Mouse (Mus musculus): ENCODE results near the gene Etv2. TPM values are rescaled to one million over a fixed set of nuclear protein-coding genes. Genes with fewer than 3 reads are reported as not detected.
A peak's percentile ranks its signal among the peaks of the same experiment; 100 is the strongest.

The Etv2 gene
- polyA plus RNA-seq, 1 experiment from 2014 or later = not detected

DNA sequence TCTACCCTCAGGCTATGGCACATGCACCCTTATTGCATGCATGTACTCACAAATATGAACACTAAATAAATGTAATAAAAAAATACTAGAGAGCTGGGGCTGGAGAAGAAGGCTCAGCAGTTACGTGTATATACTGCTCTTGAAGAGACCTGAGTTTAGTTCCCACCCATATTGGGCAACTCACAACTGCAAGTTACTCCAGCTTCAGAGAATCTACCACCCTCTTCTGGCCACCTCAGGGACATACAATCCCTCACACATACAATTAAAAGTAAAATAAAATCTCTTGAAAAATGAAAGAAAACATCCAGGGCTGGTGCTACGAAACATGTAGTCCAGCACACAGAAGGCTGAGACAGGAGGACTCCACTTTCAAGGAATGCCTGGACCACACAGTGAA is 21.2 kb downstream of the Etv2 start:
- peak; percentile 35 for DNase-seq (ENCODE audit: low spot score)

DNA sequence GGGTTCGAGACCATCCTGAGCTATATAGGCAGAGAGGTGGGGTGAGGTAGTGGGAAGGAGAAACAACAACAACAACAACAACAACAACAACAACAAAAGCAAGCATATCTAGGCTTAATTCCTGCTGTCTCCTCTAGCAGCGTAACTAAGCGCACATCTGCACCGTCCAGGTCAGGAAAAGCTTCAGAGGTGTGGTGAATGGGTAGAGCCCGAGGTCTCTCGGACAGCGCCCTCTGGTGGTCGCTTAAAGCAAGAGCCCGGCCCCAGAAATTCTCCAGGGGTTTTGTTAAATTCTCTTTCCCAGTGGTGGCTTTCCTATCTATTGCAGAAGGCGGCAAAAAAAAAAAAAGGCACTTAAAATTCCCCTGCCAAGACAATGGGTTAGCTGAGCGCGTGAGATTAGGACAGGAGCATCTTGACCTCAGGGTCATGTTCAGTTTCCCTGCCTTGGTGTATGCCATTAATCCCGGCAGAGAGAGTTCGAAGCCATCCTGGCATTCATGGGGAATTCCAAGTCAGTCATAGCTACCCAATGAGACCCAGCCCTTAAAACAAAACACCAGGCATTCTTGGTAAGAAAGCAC is 22.0 kb downstream of the Etv2 start:
- DNase-seq (ENCODE audit: low spot score) = peak; percentile 60

DNA sequence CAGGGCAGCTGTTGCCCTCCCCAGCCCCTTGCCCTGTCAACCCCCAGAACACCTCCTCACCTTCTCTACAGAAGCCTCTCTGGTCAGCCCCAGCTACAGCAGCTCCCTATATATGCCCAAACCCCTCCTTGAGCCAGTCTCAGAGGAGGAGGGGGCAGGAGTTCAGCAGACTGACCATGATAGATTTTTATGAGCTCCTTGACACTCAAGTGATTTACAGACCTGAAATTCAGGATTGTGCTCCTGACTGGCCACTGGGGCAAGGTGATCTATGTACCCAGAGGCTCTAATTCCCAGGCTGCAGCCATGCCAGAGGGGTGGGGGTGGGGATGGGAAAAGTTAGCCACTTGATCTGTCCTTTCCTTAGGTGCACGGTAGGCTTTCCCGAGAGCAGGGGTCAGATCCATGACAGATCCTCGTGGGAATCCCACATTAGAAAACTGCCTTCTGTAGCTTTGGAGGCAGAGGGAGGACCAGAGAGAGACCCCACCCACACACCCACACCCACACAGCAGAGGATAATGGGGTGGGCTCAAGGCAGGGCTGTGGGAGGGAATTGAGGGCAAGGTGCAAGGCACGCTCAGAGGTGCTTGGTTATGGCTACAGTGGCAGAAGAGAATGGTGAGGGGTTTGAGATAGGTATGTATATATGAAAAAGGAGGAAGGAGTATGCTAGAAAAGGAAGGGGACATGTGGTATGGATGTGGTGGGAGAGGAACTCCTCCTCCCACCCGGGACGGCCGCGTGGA is 22.8 kb downstream of the Etv2 start, which contains the start of gene Upk1a:
Upk1a (minus strand) TSS at position 194 of the 749 bp plus-strand sequence.
- DNase-seq (ENCODE audit: low spot score) = no peak

DNA sequence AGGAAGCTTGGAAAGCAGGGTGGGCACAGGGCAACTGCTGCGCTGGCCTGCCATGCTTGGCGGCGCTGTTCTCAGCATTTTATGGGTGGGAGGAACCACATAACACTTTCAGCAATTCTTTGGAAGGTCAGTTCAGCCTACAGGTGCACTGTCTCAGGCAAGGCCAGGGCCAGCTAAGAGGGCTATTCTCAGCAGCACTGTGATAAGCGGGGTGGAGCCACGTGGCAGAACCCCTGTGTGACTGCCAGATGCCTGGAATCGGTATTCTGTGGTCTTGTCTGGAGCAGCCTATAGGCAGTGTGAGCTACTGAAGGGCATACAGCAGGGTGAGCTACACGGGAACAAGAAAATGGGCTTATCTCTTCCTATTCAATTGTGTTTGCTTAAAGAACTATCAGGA is 25.6 kb downstream of the Etv2 start:
- no peak for DNase-seq (ENCODE audit: low spot score)

DNA sequence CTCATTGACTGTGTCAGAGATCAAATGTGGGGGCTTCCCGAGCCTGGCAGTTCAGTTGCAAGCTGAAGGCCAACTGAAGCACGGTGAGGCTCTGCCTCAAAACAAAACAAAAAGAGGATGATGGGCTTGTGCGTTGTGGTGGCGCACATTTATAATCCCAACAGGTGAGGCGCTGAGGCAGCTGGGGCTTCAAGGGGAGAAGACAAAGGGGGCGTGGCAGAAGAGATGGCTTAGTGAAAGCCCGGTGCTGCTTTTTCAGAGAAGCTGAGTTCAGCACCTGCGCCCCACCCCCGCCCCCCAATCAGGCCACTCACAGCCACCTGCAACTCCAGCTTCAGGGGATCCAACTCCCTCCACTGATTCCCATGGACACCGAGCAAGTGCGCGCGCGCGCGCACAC is 27.2 kb downstream of the Etv2 start:
- DNase-seq (ENCODE audit: low spot score) = peak; percentile 25

DNA sequence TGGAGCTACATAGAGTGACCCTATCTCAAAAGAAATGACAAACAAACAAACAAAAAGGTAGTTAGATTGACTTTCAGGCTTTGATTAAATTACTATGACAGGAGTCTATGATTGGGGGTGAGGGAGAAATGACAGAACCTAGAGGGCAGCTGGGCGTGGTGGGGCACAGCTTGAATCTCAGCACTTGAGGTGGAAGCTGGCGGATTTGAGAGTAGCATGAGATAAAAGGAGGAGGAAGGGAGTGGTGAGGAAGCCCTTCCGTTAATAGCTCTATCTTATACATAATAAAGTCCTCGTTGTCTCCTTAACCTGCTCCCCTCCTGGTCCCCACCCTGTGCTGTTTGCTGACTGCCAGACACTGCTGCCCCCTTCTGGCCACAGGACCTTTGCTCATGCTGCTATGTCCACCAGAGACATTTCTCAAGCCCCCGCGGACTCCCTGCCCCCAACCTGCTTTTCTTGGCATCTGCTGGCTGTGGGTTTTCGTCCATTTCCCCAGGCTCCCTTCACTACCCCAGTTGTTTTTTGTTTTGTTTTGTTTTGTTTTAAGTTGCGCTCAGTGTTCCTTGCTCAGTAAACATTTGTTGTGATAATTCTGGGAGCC is 27.8 kb downstream of the Etv2 start:
- DNase-seq (ENCODE audit: low spot score) = peak; percentile 63

DNA sequence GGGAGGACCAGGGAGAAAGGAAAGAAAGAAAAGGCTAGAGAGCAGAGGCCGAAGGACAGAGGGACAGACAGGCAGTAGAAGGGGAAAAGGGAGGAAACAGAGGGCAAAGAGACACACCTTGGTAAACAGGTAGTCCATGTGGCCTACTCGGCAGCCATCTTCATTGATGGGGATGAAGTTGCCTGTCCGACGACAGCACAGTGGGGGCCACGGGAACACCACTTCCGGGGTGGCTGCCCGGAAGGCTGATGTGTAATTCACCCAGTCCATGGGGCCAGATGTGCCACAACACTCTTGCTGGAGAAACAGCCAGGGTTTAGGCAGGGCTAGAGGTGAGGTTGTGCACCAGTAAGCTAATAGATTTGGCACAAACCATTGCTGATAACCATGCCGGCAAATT is 30.7 kb downstream of the Etv2 start:
- no peak for DNase-seq (ENCODE audit: low spot score)

DNA sequence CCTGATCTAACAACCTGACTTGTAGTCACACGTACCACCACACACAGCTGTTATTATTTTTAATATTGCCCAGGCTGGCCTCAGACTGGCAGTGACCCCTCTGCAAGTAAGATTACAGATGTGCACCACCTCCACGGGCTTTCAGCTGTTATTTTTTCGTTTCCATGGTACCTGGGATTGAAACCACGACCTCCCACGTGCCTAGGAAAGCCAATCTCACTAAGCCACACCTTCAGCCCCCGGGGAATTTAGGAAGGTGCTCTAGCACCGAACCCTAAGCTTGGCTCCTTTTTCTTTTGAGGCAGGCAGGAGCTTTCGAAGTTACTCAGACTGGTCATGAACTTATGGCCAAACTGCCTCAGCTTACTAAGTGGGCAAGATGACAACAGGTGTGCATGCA is 31.2 kb downstream of the Etv2 start:
- no peak for DNase-seq (ENCODE audit: low spot score)

DNA sequence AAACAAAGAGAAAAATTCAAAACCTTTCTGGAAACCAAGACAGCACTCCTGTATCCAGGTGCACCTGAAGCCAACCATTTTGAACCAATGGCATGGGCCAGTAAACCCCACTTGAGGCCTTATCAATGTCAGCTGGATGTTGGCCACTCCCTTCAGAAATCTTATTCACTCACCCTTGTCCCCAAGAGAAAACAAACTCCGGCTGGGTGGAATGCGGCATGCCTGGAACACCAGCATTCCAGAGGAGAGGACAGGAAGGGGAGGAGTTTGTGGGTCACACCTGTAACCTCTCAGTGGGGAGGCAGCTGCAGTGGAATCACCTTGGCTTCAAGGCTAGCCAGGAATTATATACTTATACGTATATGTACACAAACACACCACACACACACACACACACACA is 33.1 kb downstream of the Etv2 start:
- DNase-seq (ENCODE audit: low spot score) = no peak

DNA sequence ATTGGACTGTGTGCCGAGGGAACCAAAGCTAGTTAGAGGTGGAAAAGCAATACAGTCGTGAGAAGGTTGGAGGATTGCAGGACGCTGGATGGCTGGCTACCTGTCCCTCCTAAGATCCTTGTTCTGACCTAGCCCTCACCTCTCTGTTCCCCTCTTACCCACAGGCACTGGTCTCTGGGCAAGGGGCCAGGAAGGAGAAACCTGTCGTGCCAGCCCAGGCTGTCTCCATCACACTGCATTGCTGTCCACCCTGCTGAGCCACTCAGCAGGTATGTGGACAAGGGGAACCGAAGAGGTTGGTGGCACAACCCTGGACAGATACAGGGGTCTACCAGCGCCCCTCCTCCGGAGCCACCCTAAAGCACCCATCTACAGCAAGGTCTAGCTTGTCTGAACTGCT is 35.0 kb downstream of the Etv2 start:
- DNase-seq (ENCODE audit: low spot score) = no peak

DNA sequence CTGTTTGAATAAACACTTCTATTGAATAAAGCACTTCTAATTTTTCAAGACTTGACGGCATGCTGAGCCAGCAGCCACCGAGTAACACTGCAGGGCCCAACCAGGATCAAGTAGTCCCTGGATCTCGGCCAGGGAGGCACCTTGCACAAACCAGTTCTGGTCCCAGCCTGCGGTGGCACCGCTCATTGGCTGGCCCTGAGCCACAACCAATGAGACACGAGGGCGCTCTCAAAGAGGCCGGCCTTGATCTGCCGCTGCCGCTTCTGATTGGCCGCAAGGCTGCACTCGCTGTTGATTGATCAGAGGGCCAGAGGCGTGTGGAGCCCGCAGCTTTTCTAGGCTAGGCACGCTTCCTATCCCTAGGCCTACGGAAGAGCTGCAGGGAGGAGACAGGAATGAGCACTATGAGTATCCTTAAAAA is 35.7 kb downstream of the Etv2 start:
- DNase-seq (ENCODE audit: low spot score) = peak; percentile 79

DNA sequence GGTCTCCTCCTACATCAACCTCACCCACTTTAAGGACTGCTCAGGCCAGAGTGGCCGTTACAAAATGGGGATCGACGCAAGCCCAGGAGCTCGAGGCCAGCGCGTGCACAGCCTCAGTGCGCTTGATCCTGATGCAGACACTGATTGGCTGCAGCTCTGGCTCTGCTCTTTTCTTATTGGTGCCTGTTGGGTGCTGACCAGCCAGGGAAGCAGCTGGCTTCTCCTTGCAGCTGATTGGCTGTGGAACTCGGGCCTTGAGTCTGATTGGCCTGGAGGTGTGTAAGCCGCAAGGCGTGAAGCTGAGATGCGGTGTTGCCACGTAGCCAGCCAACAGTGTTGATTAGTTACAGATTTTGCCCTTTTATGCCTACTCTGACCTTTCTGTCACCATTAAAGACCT is 36.9 kb downstream of the Etv2 start, which contains the start of gene Zbtb32:
Zbtb32 (minus strand) TSS at position 124 of the 400 bp plus-strand sequence.
- DNase-seq (ENCODE audit: low spot score) = no peak

DNA sequence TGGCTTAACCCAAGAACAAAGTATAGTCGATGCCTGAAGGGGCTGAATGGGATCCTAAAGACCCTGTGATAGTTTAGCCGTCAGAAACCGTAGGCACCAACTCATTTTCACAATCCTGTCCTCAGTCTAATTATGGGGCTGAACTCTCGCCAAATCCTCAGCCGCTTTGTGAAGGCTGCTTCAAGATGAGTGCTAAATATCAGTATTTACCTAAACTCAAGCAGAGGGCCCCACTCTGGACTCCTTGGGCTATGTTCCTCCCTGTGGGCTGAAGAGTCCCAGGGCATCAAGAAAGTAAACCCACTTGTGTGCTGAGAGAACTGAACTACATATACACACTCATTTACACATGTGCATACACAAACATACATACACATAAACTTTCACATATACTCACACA is 38.8 kb downstream of the Etv2 start:
- no peak for DNase-seq (ENCODE audit: low spot score)

DNA sequence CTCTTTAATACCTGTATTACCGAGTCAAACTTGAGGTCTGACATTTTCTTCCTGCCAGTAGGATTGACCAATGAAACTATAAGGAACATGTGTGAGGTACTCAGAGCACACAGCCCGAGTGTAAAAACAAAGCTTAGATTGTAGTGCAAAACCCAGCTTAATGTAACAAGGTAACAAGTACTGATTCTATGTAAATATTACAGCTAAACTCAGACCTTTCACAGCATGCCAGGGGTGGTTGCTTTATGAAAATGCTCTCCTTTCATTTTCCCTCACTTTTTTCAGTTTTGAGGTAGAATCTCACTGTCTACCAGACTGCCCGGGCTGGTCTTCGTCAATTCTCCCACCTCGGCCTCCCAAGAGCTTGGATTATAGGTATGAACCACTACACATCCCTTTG is 39.6 kb downstream of the Etv2 start:
- no peak for DNase-seq (ENCODE audit: low spot score)

DNA sequence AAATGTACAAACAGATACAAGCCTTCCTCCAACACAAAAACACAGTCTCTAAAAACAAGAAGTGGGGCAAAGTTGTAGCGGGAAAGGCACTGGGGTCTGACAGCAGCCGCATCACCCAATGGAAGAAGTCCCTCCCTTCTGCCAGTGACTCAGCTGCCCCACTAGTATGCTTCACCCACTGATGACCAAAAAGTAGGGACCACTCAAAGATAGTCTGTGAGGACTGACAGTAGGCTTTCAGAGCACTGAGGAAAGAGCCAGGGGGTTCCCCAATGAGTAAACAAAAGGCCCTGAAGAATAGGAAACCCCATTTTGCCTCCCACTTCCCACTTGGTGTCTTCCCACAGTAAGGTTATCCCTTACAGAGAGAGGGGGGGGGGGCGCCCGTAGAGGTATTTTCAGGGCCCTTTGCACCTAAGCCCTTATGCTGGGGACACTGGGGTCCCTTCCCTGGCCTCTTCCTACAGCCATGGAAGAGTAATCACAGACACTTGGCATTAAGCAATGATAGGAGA is 41.1 kb downstream of the Etv2 start:
- no peak for DNase-seq (ENCODE audit: low spot score)

DNA sequence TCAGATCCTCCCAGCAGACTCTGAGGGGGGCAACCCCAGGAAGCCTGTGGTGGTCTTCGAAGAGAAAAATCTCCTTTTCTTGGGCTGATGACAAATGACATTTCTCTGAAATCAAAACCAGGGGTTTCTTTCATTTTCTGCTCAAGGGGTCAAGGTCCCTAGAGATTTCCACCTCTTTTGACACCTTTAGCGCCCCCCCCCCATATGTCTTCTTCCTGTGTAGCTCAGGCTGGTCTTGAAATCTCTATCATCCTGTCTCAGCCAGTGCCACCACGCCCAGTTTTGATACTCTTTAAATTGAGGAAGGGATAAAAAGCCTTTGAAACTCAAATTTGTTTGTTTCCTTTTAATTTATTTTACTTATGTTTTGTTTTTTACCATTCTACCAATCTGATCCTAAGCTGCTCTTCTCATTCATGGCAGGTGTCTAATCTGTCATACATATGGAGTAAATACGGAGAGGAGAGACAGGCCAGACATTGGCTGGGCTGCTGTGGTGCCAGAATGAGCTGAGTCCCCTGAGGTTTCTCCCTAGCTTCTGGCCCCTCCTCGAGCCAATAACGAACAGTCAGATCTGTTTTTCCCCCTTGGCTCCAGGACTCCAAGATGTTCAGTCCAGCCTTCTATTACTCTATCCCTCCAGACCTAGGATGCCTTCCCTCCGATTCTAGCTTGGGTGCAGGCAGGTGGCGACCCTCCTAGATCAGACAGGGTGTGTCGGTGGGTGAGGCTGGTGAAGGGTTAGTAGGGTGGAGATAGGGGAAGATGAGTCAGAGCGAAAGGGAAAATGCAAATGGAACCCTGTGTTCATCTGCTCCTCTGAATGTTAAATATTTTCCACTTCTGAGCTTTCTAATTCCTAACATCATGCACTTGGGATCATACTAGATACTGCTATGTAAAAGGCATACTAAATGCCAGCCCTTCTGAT is 41.8 kb downstream of the Etv2 start:
- no peak for DNase-seq (ENCODE audit: low spot score)

DNA sequence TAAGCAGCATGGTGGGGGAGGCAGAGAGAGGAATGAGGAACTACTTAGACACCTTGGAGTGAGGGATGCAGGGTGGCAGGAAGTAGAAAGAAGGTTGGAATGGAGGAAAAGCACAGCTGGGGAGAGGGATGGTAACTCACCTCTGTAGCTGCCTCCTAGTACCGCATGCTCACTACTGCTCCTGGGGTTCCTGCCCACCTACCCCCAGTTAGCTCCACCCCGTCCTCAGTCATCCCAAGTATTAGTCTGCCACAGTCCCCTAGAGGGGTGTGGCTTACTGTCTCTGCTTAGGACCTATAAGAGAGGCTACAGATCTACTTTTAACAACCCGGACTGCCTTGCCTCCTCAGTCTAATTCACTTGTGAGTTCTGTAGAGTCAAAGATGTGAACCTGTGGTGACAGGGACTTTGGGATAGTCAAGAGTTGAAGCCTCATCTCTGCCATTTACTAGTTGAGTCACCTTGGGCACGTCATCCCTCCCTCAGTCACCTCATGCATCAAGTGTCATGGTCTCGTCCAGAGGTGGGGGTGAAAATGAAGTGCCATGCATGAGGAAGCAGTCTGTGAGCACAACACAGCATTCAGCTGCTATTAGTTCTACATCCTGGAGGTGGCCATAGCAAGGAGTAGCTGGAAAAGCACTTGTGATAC is 42.8 kb downstream of the Etv2 start:
- no peak for DNase-seq (ENCODE audit: low spot score)

DNA sequence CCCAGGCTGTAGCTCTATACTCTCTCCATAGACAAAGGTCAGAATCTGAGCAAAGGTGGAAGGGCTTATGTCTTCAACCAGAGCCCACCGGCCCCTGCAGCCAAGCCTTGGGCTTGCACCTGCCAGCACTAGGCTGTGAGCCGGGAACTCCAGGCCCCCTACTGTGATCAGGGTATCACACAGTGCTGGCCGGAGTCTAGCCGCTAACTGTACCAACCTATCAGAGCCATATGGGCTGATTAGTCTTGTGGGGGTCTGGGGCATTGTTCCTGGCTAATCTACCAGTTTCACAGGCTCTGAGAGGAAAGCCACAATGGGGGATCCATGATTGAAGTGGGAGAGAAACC is 44.1 kb downstream of the Etv2 start:
- no peak for DNase-seq (ENCODE audit: low spot score)

DNA sequence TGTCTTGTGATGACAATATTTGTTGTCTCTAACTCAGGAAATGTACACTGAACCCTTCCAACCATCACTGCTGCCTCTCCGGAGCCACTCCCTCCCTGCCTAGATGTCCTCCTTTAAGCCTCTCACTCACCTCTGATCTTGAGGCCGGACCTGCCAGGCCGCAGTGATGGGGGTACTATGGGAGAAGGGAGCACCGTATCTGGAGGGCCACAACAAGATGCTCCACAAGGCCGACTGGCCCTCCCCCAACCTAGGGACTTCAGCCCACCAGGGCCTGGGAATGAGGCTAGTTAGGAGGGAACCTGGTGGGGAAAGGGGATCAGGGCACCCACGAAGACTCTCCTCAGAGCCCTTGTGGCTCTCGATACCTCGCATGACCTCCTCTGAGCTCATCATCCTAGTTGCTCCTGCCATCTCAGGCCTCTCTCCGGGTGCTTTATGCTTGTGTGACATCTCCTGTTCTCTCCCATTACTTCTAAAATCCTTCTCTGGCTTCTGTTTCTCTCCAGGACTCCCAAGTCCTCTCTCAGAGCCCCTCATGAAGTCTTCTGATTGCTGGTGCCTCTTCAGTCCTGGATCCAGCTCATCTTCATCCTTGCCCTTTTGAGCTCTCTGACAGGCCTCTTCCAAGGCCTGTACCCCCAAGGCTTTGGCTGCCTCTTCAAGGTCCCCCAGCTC is 44.6 kb downstream of the Etv2 start:
- DNase-seq (ENCODE audit: low spot score) = no peak

Measured in thymus, postnatal 0 days (tissue).